Mouse (Mus musculus) retina, adult 2 months (tissue): ENCODE results near the gene Gm17428.
"Not testable (repeated sequence)": the region's sequence is repeated elsewhere in the genome, so short reads cannot be mapped to it uniquely, and the experiment has no call there.

Source experiments
- DNase-seq: peaks from one replicate; pipeline ENCODE4 v3.0.0-alpha.2; 2012; ENCODE audit warnings: low read depth, low spot score

The Gm17428 gene

GRCm38 (mm10) chr14:54976633-54977032 lies at the start of gene Gm17428:
TSS of gene Gm17428 (plus strand) at chr14:54976933.
- no peak for DNase-seq

DNA sequence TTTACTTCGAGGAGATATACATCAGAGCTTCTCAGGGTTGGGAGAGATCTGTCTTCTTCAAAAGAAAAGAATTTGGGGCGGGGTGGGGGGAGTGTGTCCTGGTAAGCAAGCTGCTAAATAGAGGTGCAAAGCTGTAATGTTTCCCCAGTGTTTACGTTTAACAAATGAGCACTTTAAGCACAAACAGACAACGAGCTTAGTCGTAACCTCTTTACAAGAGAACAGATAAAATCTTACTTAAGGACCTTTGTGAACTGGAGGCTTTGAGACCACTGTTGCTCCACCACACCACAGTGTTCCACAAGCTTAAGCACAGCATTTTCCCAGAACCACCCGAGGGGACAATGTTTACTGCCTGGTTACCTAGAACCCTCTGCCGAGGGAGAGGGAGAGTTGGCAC lies 49.4 kb upstream of the Gm17428 start:
- no peak for DNase-seq

GRCm38 (mm10) chr14:54929801-54930200 lies 46.9 kb upstream of the Gm17428 start:
- DNase-seq: no peak

GRCm38 (mm10) chr14:54930431-54930830 lies 46.3 kb upstream of the Gm17428 start:
- no peak for DNase-seq

DNA sequence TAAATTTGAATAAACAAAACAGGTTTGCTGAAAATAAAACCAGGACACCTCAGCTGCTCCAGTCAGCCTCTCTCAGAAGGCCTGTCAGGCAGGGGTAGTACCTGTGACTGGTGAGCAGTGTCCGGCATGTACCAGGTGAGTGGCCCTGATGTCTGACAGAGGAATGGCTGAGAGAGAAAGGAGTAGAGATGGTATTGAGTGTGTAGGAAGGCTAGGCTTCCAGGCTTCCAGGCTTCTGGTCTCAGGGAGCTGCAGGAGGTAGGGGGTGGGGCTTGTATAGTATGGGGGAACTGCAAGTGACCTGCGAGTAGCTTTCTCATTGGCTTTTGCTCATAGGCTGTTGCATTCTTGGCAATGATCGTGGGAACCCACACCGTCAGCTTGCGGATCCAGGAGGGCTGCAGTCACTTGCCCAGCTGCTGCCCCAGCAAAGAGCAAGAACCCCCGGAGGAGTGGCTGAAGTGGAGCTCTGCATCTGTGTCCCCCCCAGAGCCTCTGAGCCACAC lies 44.0 kb upstream of the Gm17428 start, which contains the start of gene Il25:
TSS of gene Il25 (plus strand) at position 51 of the 506 bp plus-strand sequence.
- no peak for DNase-seq

GRCm38 (mm10) chr14:54935904-54936830 lies 40.6 kb upstream of the Gm17428 start, which contains the start of gene Cmtm5:
TSS of gene Cmtm5 (plus strand) at chr14:54936261.
- no peak for DNase-seq

DNA sequence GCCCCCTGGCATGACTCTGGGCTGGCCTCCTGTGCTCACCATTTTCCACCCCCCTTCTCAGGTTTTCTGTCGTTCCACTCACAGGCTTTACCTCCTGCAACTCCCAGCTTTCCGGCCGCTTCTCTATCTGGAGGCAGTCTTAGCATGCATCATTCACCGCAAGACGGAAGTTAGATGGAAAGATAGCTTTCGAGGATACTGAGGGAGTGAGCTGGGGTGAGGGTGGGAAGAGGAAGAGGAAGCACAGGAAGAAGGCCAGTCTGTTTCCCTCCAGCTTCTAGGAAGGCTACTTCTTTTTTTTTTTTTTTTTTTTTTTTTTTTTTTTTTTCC lies 39.9 kb upstream of the Gm17428 start:
- DNase-seq: no peak

- no peak for DNase-seq
These were observed 39.2 kb upstream of the Gm17428 start for GRCm38 (mm10) chr14:54937361-54938182.

GRCm38 (mm10) chr14:54938431-54939219 lies 38.1 kb upstream of the Gm17428 start:
- no peak for DNase-seq

DNA sequence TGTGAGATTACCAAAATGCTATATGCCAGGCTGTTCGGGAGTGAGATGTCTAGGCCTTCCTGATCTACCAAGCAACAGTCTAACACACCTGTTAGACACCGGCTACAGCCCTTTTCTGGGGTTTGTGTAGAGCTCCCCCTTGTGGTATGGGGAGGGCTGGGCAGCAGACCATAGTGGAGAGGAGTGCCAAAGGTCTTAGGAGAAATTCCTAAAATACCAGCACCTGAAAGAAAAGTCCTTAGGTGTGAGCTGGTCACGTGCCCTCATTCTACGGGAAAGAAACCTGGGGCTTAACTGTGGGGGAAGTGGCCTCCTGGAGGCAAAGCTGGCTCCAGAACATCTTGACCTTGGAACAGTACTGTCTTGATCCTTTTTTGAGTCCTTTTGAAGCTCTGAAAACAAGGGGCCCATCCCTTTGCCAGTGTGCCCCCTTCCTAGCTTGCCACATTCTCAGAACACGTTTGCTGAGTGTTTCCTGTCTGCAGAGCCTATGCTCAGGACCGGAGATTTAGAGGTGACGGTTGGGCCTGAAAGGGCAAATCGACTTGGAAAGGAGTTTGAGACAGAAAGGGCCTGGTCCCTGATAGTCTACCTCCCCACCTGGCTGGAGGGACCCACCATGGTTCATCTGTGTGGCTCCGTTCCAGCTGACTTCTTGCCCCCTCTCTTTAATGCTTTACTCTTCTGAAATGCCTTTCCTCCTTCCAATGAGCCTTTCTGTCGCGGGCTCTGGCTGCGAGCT lies 37.1 kb upstream of the Gm17428 start:
- peak; percentile 16 for DNase-seq

GRCm38 (mm10) chr14:54940176-54940530 lies 36.6 kb upstream of the Gm17428 start:
- DNase-seq: no peak

GRCm38 (mm10) chr14:54941024-54941978 lies 35.4 kb upstream of the Gm17428 start:
- DNase-seq: no peak

- DNase-seq: no peak
These were observed 34.3 kb upstream of the Gm17428 start for GRCm38 (mm10) chr14:54942479-54942878.

- no peak for DNase-seq
These were observed 32.8 kb upstream of the Gm17428 start for GRCm38 (mm10) chr14:54943971-54944370.

DNA sequence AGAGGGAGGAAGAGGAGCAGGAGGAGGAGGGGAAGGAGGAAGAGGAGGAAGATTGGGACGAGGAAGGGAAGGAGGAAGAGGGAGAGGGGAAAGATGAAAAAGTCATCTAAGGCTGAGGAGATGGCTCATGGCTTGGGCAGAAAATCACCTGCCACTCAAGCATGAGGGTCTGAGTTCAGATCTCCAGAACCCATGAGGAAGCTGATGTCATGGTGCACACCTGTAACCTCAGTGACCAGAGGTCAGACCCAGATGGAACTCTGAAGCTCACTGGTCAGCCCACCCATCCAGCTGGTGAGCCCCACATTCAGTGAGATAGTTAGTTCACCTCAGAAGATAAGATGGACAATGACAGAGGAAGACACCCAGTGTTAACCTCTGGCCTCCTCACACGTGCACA lies 31.8 kb upstream of the Gm17428 start:
- no peak for DNase-seq

DNA sequence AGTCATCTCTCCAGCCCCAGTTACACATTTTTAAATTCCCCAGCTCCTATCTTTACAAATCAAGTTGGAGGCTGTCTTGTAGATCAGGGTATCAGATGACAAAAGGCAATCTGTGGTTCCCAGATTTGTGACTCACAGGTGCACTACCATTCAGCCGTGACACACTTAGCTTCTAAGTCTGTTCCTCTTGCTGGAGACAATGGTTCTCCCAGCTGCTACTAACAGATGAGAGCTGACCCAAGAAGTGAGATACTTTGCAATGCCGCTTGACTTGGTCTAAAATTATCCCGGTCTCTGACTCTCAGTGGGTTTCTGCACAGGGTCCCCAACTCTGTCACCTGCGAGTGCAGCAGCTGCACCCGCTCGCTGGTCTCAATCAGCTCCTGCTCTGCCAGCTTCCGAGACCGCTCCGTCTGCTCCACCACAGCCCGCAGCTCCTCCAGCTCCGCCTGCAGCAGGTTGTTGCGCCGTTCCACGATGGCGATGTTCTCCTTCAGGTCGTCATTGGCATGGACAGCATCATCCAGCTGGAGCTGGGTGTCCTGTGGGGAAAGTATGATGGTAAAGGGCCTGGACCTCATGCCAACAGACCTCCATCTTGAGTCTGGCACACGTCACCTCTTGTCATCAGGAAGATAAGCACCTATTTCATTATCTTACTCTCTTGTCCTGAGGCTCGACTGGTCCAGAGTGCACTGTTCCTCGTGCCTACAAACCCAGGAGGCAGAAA lies 30.6 kb upstream of the Gm17428 start:
- DNase-seq: no peak

- not testable (repeated sequence) for DNase-seq
These were observed 29.7 kb upstream of the Gm17428 start for GRCm38 (mm10) chr14:54947008-54947407.

GRCm38 (mm10) chr14:54948781-54949180 lies 28.0 kb upstream of the Gm17428 start:
- no peak for DNase-seq

DNA sequence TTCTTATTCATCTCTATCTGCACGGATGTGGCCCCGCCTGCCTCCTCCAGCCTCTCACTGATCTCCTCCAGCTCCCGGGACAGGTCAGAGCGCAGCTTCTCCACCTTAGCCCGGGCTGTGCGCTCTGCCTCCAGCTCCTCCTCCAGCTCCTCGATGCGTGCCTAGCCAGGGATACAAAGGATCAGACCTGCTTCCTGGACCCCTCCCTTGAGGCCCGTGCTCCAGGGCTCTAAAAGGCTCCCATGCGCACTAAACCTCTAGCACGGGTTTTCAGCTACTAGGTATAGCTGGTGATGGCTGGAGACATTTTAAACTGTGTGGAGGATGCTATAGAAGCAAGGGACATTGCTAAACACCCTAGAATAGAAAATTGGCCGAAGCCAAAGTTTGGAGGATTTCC lies 26.2 kb upstream of the Gm17428 start:
- no peak for DNase-seq
